21 mouse cellular contexts compared by ENCODE assay signal in genomic region chr1:92731353-92732282, GRCm38 (mm10).
DNase-seq lines count a peak whose midpoint lies in the region; ATAC-seq and TF ChIP-seq lines count a peak whose summit lies in the region.
"Had no signal": no experiment of that assay in that cellular context is flagged by ENCODE, and none has a peak within 500 bp of the region (broad histone marks: within the 10 kb centered on the region; RNA-seq: fewer than 3 reads in every experiment).

No protein-coding gene starts in this region.

- H3K27ac ChIP-seq in gastrocnemius, adult 2 months = peak overlapping the region; percentile 68
- H3K27ac ChIP-seq: embryonic facial prominence, embryonic 15.5 days; hindbrain, embryonic 14.5 days; left cerebral cortex, adult 2 months; limb, embryonic 13.5 days; lung, embryonic 15.5 days; midbrain, embryonic 13.5 days had no signal

- H3K4me3 ChIP-seq in gastrocnemius, adult 2 months = no peak overlapping the region
- H3K4me3 ChIP-seq: embryonic facial prominence, embryonic 15.5 days; heart, embryonic 12.5 days; left cerebral cortex, adult 2 months; limb, embryonic 13.5 days; lung, embryonic 15.5 days; megakaryocyte, embryonic 14.5 days; midbrain, embryonic 13.5 days had no signal

- DNase-seq in cerebellum, postnatal 14 days = peak; percentile 37 to 46
- DNase-seq in cerebellum, adult 11-12 months = no peak
- peak; percentile 39 for DNase-seq in gastrocnemius, adult 2 months
- DNase-seq in gastrocnemius, postnatal 36 days = no peak
- DNase-seq in 416B (ENCODE audit: low read depth) = peak; percentile 10
- DNase-seq in adrenal gland, adult (ENCODE audit: inconsistent age in 2 of 2, low spot score in 1 of 2) = no peak
- DNase-seq: adrenal gland, postnatal 25 days; cerebellum, adult 8-10 months; kidney, postnatal 14 days; thymus, postnatal 4 days had no signal

- ATAC-seq in megakaryocyte, adult 5-6 weeks (ENCODE audit: poor library complexity, severe bottlenecking) = peak; percentile 55
- ATAC-seq: intestine, postnatal 0 days; midbrain, embryonic 13.5 days; Patski had no signal

- intact Hi-C loops in gastrocnemius, adult 2 months (cut with DNase I) = no loop called here
- intact Hi-C loops in gastrocnemius, postnatal 36 days (cut with DNase I) = no loop called here

- TF ChIP-seq CTCF in gastrocnemius, adult 2 months (IDR thresholded peaks at IDR 0.05) = no peak

Comparison
In these comparisons a context has a peak if more than half of its experiments do, and no peak if none do; other contexts are left out.
1. DNase-seq: peak in cerebellum, postnatal 14 days (2 of 2), gastrocnemius, adult 2 months (single experiment) and 416B (single experiment); none in cerebellum, adult 11-12 months (single experiment), gastrocnemius, postnatal 36 days (0 of 2) and adrenal gland, adult (0 of 2).